15 mouse cellular contexts compared by ENCODE assay signal in the genomic region with DNA sequence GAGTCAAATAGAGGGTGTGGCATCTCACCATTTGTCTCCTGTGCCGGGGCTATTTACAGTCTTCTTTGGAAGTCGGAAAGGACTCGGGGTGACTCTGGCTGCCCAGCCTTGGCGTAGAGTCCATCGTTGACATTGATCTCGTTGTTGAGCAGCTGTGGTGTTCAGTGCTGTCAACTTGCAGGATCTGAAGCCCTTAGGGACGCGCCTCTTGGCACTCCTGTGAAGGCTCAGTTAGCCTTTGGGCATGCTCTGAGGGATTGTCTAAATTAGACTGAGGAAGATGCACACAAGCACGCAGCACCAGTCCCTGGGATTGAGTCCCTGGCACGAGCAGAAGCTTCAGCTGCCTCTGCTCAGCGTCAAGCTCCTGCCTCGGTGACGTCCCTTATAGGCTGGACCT.
"Had no signal": no experiment of that assay in that cellular context is flagged by ENCODE, and none has a peak within 500 bp of the region (broad histone marks: within the 10 kb centered on the region; RNA-seq: fewer than 3 reads in every experiment).

No protein-coding gene starts in this region.

- H3K27me3 ChIP-seq: liver, embryonic 13.5 days; midbrain, embryonic 12.5 days; midbrain, embryonic 15.5 days; neural tube, embryonic 12.5 days; neural tube, embryonic 15.5 days; stomach, embryonic 15.5 days had no signal

- H3K27ac ChIP-seq: liver, embryonic 13.5 days; macrophage; midbrain, embryonic 12.5 days; midbrain, embryonic 15.5 days; neural tube, embryonic 12.5 days; neural tube, embryonic 15.5 days; stomach, embryonic 15.5 days had no signal

- H3K4me3 ChIP-seq: liver, embryonic 13.5 days; midbrain, embryonic 12.5 days; midbrain, embryonic 15.5 days; neural tube, embryonic 12.5 days; neural tube, embryonic 15.5 days; stomach, embryonic 15.5 days had no signal

- H3K9me3 ChIP-seq: liver, embryonic 13.5 days; midbrain, embryonic 12.5 days; midbrain, embryonic 15.5 days; neural tube, embryonic 12.5 days; neural tube, embryonic 15.5 days; stomach, embryonic 15.5 days had no signal

- H3K4me1 ChIP-seq: midbrain, embryonic 12.5 days; midbrain, embryonic 15.5 days; neural tube, embryonic 12.5 days; neural tube, embryonic 15.5 days; stomach, embryonic 15.5 days had no signal

- DNase-seq: kidney, postnatal 14 days; kidney, postnatal 4 days; liver, embryonic 13.5 days; lung, adult 2 months; right cerebral cortex, adult 18-20 months; right cerebral cortex, postnatal 14 days; right cerebral cortex, postnatal 4 days; spleen, adult 18-20 months; thymus, postnatal 4 days had no signal
